Mouse (Mus musculus): ENCODE data around the gene Slc52a3. TPM values are rescaled to one million over a fixed set of nuclear protein-coding genes. Genes with fewer than 3 reads are reported as not detected.
"Not testable (repeated sequence)": the region's sequence is repeated elsewhere in the genome, so short reads cannot be mapped to it uniquely, and the experiment has no call there.

Slc52a3 gene
- polyA plus RNA-seq, 1 experiment: 1.4 TPM

DNA sequence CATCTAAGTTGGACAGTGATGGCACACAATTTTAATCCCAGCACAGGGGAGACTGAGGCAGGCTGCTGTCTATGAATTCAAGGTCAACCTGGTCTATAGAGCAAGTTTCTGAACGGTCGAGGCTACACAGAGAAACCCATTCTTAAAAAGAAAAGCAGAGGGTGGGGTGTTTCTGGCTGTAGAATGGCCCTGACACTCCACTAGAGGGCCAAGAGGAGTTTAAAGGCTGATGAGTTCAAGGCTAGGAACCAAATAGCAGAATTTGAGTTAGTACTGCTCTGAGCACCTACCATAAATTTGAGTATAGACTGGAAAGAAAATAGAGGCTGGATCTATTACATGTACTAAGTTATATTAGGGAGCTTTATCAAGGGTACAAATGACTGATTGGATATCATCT is 7.3 kb upstream of the Slc52a3 start:
- TF ChIP-seq POLR2A (IDR thresholded peaks at IDR 0.05; ENCODE audit: borderline replicate concordance, extremely low read depth, insufficient read depth, insufficient read length, poor library complexity, severe bottlenecking) (no peak), CTCF (IDR thresholded peaks at IDR 0.05; ENCODE audit: borderline replicate concordance, extremely low read depth, insufficient read depth, insufficient read length) (no peak)
- DNase-seq (ENCODE audit: low read depth): no peak

DNA sequence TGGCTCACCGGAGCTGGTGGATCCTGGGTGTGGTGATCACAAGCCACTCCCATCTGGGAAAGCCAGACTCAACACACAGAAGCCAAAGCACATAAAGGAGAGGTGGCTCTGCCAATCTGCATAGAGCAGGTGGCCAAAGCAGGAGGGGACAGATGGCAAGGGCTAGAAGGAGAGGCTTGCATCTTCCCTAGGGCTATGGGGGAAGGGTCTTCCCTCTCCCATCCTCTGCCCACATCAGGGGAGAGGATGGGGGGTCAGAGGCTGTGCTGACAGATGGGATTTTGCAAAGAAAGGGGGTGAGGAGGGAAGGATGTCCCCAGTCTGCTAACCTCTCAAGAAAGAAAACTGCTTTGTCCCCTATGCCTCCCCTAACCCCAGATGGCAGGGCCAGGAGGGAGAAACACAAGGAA is 5.3 kb upstream of the Slc52a3 start:
- peak; percentile 91 for DNase-seq (ENCODE audit: low read depth)
- TF ChIP-seq CTCF (IDR thresholded peaks at IDR 0.05; ENCODE audit: borderline replicate concordance, extremely low read depth, insufficient read depth, insufficient read length): no peak
- no peak for TF ChIP-seq POLR2A (IDR thresholded peaks at IDR 0.05; ENCODE audit: borderline replicate concordance, extremely low read depth, insufficient read depth, insufficient read length, poor library complexity, severe bottlenecking)

DNA sequence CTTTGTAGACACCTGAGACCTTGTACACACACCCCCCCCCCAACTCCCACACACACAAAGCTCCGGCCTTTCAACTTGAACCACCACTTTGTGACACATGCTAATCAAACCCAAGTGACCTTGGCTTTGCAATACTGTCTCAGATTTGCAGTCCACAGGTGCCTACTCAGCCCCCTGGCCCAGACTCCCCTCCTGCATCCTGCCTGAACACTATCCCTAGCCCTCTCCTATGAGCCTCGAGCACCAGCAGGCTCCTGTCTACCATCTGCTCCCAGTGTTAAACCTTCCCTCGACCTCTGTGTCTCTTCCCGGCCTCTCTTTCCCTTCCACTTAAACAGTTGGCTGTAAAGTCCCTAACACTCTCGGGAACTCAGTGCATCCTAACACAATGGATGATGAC is 4.9 kb upstream of the Slc52a3 start:
- peak; percentile 56 for DNase-seq (ENCODE audit: low read depth)
- no peak for TF ChIP-seq CTCF (IDR thresholded peaks at IDR 0.05; ENCODE audit: borderline replicate concordance, extremely low read depth, insufficient read depth, insufficient read length)
- no peak for TF ChIP-seq POLR2A (IDR thresholded peaks at IDR 0.05; ENCODE audit: borderline replicate concordance, extremely low read depth, insufficient read depth, insufficient read length, poor library complexity, severe bottlenecking)

DNA sequence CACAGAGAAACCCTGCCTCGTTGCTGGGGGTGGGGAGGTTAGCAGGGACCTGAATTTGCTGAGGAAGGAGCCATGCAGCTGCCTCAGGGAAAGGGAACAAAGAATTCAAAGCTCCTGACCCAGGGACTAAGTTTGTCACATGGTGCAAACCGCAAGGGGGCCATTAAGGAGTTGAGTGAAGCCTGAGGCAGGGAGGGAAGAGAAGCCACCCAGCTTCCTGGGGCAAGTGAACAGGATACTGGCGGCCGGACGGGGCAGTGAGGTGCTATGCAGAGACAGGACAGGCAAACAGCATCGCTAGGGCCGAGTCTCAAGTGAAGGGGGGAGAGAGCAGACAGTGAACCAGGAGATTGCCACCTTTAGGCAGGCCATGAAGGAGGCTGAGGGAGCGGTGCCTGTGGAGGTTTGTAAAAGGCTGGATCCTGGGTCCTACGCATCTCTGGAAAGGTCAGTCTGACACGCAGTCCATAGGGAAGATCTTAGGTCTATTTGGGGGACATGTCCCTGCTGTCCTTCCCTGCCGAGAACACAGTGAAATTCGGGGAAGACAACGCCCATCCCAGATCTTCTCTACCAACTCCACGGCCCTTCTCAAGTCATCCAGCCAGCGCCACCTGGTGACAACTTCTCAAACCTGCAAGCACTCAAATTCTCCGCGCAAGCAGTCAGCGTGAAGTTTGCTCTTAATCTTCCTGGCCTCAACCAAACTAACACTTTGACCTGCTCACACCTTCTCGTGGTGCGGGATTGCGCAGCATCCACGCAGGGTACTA is 1.8 kb upstream of the Slc52a3 start:
- TF ChIP-seq CTCF (IDR thresholded peaks at IDR 0.05; ENCODE audit: borderline replicate concordance, extremely low read depth, insufficient read depth, insufficient read length) (peak; percentile 94), POLR2A (IDR thresholded peaks at IDR 0.05; ENCODE audit: borderline replicate concordance, extremely low read depth, insufficient read depth, insufficient read length, poor library complexity, severe bottlenecking) (no peak)
- peak; percentile 88 for DNase-seq (ENCODE audit: low read depth)

DNA sequence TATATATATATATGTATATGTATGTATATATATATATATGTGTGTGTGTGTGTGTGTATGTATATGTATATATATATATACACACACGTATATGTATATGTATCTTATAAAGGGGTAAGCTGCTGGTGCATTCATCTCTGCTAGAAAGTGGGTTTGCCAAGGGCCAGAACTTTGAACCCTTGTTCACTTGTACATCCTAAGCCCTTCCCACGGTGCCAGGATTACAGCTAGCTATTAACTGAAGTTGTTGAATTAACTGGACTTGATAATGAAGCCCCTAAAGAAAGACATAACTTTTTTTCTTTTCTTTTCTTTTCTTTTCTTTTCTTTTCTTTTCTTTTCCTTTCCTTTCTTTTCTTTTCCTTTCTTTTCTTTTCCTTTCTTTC is 872 bp downstream of the Slc52a3 start:
- not testable (repeated sequence) for DNase-seq (ENCODE audit: low read depth)

DNA sequence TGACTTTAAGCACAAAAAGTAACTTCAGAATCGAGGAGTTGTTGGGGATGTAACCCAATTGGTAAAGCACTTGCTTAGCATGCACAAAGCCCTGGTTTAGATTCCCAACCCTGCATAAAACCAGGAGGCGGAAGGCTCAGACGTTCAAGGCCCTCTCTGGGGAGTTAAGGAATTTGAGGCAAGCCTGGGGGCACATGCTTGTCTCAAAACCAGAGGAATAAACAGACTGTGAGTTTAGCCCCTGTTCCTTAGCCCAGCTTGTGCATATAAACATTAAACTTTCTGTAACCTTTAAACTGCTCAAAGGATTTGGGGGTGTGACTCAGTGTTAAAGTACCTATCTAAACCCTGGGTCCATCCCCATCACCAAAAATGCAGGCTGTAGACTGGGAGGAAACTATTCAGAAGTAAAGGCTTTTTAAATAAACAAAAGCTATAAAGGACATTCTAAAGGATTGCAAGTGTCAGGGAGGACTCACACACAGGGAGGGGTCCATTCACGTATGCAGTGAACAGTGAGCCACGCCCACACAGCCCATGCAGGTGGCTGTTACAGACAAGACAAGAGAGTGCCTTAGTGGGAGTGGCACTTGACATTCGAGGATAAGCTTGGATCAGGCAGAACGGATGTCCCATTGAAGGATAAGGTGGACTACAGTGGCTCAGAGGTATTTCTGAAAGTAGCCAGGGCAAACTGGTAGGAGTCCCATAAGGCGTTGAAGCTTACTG is 1.6 kb downstream of the Slc52a3 start:
- DNase-seq (ENCODE audit: low read depth): no peak
- no peak for TF ChIP-seq POLR2A (IDR thresholded peaks at IDR 0.05; ENCODE audit: borderline replicate concordance, extremely low read depth, insufficient read depth, insufficient read length, poor library complexity, severe bottlenecking)
- TF ChIP-seq CTCF (IDR thresholded peaks at IDR 0.05; ENCODE audit: borderline replicate concordance, extremely low read depth, insufficient read depth, insufficient read length): no peak

DNA sequence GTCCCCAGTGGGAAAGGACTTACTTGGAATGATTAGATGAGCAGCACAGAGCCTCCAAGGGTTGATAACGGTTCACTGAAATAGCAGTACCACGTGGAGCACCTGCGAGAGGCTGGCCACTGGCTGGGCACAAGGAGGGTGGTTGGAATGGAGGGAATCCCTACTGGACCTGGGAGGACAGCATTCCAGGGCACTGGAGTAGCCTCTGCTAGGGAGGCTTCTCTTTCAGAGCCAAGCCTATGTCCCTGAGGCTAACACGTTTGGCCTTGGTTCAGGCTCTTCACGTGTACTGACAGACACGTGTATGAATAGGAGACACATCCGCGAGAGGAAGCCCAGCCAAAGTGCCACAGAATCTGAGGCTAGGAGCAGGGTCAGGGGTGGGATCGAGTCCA is 2.2 kb downstream of the Slc52a3 start:
- no peak for TF ChIP-seq POLR2A (IDR thresholded peaks at IDR 0.05; ENCODE audit: borderline replicate concordance, extremely low read depth, insufficient read depth, insufficient read length, poor library complexity, severe bottlenecking)
- TF ChIP-seq CTCF (IDR thresholded peaks at IDR 0.05; ENCODE audit: borderline replicate concordance, extremely low read depth, insufficient read depth, insufficient read length): no peak
- DNase-seq (ENCODE audit: low read depth): no peak

DNA sequence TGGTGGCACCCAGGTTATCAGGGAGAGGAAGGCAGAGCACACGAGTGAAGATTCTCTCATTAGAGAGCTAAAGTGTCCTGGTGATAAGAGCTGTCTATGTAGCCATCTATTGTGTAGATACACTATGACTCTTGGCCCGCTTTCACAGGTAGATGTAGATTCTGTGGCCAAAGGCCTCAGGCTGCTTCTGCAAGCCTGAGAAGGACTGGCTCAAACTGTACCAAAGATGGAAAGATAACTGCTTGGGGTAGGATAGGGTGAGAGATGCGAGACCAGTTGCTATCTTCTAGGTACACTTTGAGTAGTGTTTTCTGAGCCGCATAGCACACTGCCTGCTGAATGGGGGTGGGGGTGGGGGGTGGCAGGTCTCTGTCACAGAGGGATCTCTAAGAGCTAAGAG is 2.6 kb downstream of the Slc52a3 start:
- DNase-seq (ENCODE audit: low read depth): no peak
- TF ChIP-seq CTCF (IDR thresholded peaks at IDR 0.05; ENCODE audit: borderline replicate concordance, extremely low read depth, insufficient read depth, insufficient read length): no peak
- TF ChIP-seq POLR2A (IDR thresholded peaks at IDR 0.05; ENCODE audit: borderline replicate concordance, extremely low read depth, insufficient read depth, insufficient read length, poor library complexity, severe bottlenecking): no peak

DNA sequence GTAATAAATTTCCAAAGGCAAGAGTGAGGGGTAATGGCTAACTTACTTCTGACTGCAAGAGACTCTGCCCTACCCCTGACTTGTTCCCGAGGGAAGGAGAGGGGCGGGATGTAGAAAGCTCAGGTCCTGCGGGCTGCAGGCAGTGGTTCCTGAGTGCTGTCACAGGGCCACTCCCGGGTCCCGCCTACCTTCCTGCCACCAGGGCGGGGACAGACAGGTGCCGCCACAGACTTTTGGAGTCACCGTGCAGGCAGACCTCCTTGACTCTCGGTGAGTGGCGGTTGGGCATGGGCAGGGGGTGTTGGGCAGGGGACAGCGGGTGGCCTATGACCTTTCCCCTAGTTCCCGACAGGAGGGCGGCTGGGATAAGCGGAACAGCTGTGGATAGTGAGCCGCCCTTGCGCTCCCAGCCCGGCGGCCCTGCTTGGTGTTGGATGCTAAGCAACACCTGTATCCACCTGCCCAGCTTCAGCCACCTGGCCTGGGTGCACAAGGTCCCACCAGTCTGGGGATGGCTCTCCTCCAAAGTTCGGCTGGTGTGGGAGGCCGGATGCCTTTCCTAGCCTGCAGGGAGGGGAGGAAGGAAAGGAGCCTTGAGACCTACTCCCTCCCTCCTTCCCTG is 3.5 kb downstream of the Slc52a3 start:
- no peak for TF ChIP-seq CTCF (IDR thresholded peaks at IDR 0.05; ENCODE audit: borderline replicate concordance, extremely low read depth, insufficient read depth, insufficient read length)
- no peak for TF ChIP-seq POLR2A (IDR thresholded peaks at IDR 0.05; ENCODE audit: borderline replicate concordance, extremely low read depth, insufficient read depth, insufficient read length, poor library complexity, severe bottlenecking)
- DNase-seq (ENCODE audit: low read depth): no peak

DNA sequence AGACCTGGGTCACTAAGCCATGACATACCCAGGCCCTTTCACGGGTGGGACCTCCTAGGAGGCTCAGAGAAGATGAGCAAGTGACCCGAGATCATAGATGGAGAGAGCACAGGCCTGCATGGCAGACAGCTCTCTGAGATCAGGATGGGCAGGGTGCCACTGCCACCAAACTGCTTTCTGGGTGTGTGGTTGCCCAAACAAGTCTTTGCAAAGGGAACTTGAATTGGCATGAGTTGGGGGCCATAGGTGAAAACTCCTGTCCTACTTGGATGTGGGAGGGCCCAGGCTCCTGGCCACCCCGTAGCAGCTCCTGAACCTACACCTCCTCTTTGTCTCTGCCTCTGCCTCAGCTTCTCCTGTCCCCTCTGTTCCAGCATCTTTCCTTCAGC is 4.0 kb downstream of the Slc52a3 start:
- TF ChIP-seq POLR2A (IDR thresholded peaks at IDR 0.05; ENCODE audit: borderline replicate concordance, extremely low read depth, insufficient read depth, insufficient read length, poor library complexity, severe bottlenecking) (no peak), CTCF (IDR thresholded peaks at IDR 0.05; ENCODE audit: borderline replicate concordance, extremely low read depth, insufficient read depth, insufficient read length) (no peak)
- no peak for DNase-seq (ENCODE audit: low read depth)

DNA sequence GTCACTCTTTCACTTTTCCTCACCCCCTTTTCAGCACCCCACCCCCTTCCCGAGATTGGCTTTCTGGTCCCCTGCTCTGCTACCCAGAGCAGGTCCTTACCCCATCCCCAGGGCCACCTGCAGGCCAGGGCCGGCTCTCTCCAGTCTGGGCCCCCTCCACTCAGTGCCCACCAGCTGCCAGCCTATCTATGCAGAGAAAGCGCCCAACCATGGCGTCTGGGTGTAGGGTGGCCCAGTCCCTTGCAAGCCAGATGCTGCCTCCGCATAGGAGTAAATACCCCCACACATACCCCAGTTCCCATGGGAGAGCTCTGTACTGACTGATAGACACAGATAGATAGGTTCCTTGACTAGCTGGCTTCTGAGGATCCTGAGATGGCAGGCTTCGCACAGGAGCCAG is 4.4 kb downstream of the Slc52a3 start:
- DNase-seq (ENCODE audit: low read depth): no peak
- TF ChIP-seq POLR2A (IDR thresholded peaks at IDR 0.05; ENCODE audit: borderline replicate concordance, extremely low read depth, insufficient read depth, insufficient read length, poor library complexity, severe bottlenecking) (no peak), CTCF (IDR thresholded peaks at IDR 0.05; ENCODE audit: borderline replicate concordance, extremely low read depth, insufficient read depth, insufficient read length) (no peak)

DNA sequence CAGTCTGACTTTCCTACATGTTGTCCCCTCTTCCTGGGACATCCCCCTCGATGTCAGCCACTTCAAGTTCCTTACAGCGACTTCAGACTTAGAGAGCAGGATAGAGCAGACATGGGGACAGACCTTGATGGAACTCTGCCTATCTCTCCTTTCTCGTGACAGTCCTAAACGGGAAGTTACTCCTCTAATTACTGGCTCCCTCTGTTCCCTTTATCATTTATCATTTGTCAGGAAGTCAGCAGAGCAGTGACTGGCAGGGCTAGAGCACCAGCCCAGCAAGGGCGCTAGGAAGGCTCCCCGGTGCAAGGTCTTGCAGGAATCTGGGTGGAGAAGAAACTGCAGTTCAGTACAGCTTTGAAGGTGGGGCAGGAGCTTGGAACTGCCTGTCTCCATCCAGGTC is 6.2 kb downstream of the Slc52a3 start:
- no peak for DNase-seq (ENCODE audit: low read depth)
- no peak for TF ChIP-seq CTCF (IDR thresholded peaks at IDR 0.05; ENCODE audit: borderline replicate concordance, extremely low read depth, insufficient read depth, insufficient read length)

All from brain, embryonic 14.5 days (tissue).